Mouse (Mus musculus) heart, adult 2 months (tissue): ENCODE data around the gene Phc1.

Experiments used
- CTCF ChIP-seq: fragments of 200-600 bp; IDR thresholded peaks from 2 replicates; pipeline ENCODE4 v1.8.1; 2022; ENCODE audit warnings: antibody characterized with exemption, mild to moderate bottlenecking, moderate library complexity
- EP300 ChIP-seq: fragments of 200-500 bp; IDR thresholded peaks from 2 replicates; pipeline ENCODE4 v1.6.1; 2011; ENCODE audit warnings: low read depth, low read length, control low read depth; ENCODE audit not compliant: insufficient read depth
- POLR2A ChIP-seq: fragments of 200-500 bp; IDR thresholded peaks from 2 replicates; pipeline ENCODE4 v1.6.1; 2011; ENCODE audit warnings: mild to moderate bottlenecking, low read depth, low read length, control low read depth; ENCODE audit not compliant: insufficient read depth

- TF ChIP-seq POLR2A (no peak), CTCF (no peak), EP300 (no peak)
Measured at GRCm38 (mm10) chr6:122342125-122342524, 1.8 kb upstream of the Phc1 start.
